Comparison of ENCODE assay signal across 8 mouse cellular contexts in the genomic region with DNA sequence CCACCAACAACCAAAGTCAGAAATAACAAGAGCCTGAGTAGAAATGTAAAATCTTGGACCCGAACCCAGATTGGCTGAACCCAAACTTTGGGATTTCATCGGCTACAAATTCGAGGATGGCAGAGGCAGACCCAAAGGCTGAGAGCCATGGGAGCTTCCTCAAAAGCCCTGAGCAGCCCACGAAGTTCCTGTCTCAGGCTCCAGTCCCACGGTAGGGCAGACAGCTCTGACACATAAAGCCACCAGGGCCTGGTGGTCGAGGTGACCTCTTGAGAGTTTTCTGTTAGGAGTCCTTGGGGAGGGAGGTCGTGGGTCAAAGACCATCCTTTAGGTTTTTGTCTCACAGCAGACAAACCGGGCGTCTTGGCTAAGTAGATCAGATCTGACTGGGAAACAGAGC. TPM values are rescaled to one million over a fixed set of nuclear protein-coding genes. Genes with fewer than 3 reads are reported as not detected.
A peak's percentile ranks its signal among the peaks of the same experiment; 100 is the strongest.
DNase-seq lines count a peak whose midpoint lies in the region; ATAC-seq and TF ChIP-seq lines count a peak whose summit lies in the region.

No protein-coding gene starts in this region.

- ATAC-seq in kidney, embryonic 16.5 days (ENCODE audit: low FRiP score, low TSS enrichment), result peak; percentile 21
- ATAC-seq in hindbrain, embryonic 12.5 days (ENCODE audit: low FRiP score), result peak; percentile 20

- H3K4me3 ChIP-seq in kidney, embryonic 16.5 days (ENCODE audit: low read length), result peak overlapping the region; percentile 64
- peak overlapping the region; percentile 82 for H3K4me3 ChIP-seq in cortical plate, adult 2 months (ENCODE audit: insufficient read depth, low read length)
- peak overlapping the region; percentile 60 for H3K4me3 ChIP-seq in hindbrain, embryonic 12.5 days
- H3K4me3 ChIP-seq in macrophage (ENCODE audit: inconsistent target), result peak overlapping the region; percentile 45

- peak overlapping the region; percentile 67 for H3K9ac ChIP-seq in kidney, embryonic 16.5 days (replicated peaks; ENCODE audit: low read length)
- H3K9ac ChIP-seq in hindbrain, embryonic 12.5 days, result peak overlapping the region; percentile 70

- H3K27me3 ChIP-seq in kidney, embryonic 16.5 days (ENCODE audit: insufficient read depth, low read length), result no peaks in the 10 kb centered on the region
- H3K27me3 ChIP-seq in hindbrain, embryonic 12.5 days, result no peaks in the 10 kb centered on the region

- no peak for TF ChIP-seq CTCF in cortical plate, adult 2 months (IDR thresholded peaks at IDR 0.05; ENCODE audit: extremely low read depth, insufficient read depth, low read length)

- no peak for TF ChIP-seq POLR2A in cortical plate, adult 2 months (IDR thresholded peaks at IDR 0.05; ENCODE audit: extremely low read depth, insufficient read depth, low read length)

- H3K27ac ChIP-seq in kidney, embryonic 16.5 days (ENCODE audit: low read length), result peak overlapping the region; percentile 73
- H3K27ac ChIP-seq in cortical plate, adult 2 months (ENCODE audit: insufficient read depth, low read length), result no peak overlapping the region
- no peak overlapping the region for H3K27ac ChIP-seq in hindbrain, embryonic 12.5 days
- peak overlapping the region; percentile 95 for H3K27ac ChIP-seq in macrophage

- 0 out of 2 replicates have a peak, but pooled peaks cover 3% of the 10 kb centered on the region for H3K36me3 ChIP-seq in kidney, embryonic 16.5 days (ENCODE audit: insufficient read depth, low read length)
- no peaks in the 10 kb centered on the region for H3K36me3 ChIP-seq in hindbrain, embryonic 12.5 days
- H3K36me3 ChIP-seq in macrophage (ENCODE audit: inconsistent target), result peaks cover 21% of the 10 kb centered on the region; the same call in 1 of the 2 replicates

- H3K4me2 ChIP-seq in kidney, embryonic 16.5 days (replicated peaks; ENCODE audit: low read depth, low read length), result peak overlapping the region; percentile 72
- H3K4me2 ChIP-seq in hindbrain, embryonic 12.5 days (replicated peaks), result peak overlapping the region; percentile 84

- DNase-seq in kidney, adult 9 months, result no peak
- DNase-seq in frontal cortex, adult 2 months (ENCODE audit: extremely low spot score in 1 of 2, low spot score in 1 of 2), result no peak
- no peak for DNase-seq in right cerebral cortex, postnatal 25 days
- no peak for DNase-seq in kidney, postnatal 14 days

- no peaks in the 10 kb centered on the region for H3K9me3 ChIP-seq in kidney, embryonic 16.5 days (ENCODE audit: low read length)
- H3K9me3 ChIP-seq in hindbrain, embryonic 12.5 days (replicated peaks), result no peaks in the 10 kb centered on the region

- WGBS in kidney, embryonic 16.5 days, result 40% methylated on average over 9 of the region's 9 CpGs
- 50% methylated on average over 9 of the region's 9 CpGs for WGBS in hindbrain, embryonic 12.5 days
- WGBS in macrophage (ENCODE audit: missing documents), result 8% methylated on average over 9 of the region's 9 CpGs

- peaks cover 30% of the 10 kb centered on the region for H3K79me2 ChIP-seq in macrophage (ENCODE audit: inconsistent target)

- peaks cover 12% of the 10 kb centered on the region for H3K4me1 ChIP-seq in kidney, embryonic 16.5 days (ENCODE audit: insufficient read depth, low read length)
- peaks cover 6% of the 10 kb centered on the region for H3K4me1 ChIP-seq in cortical plate, adult 2 months (ENCODE audit: control insufficient read depth, insufficient read depth, low read length)
- peaks cover 7% of the 10 kb centered on the region for H3K4me1 ChIP-seq in hindbrain, embryonic 12.5 days

RNA-seq across cellular contexts. Expression of a gene that starts 1.1 kb away (rescaled TPM):
- 118 and 127 TPM in 2 replicates for polyA plus RNA-seq in kidney, embryonic 16.5 days (2015; fragmentation: Nextera tagmentation; extraction: Ambion mirVana)
- 39.1 and 42.2 TPM in 2 replicates for polyA plus RNA-seq in cortical plate, adult 2 months (2012; rRNA removed)
- 30.9 and 31.5 TPM in 2 replicates for polyA plus RNA-seq in hindbrain, embryonic 12.5 days (2016; fragmentation: Nextera tagmentation; extraction: Ambion mirVana)
- total RNA-seq in macrophage (2018; cell fraction: chromatin; rRNA removed), result 10 to 100 TPM; 20.0 to 86.6 (median 57.7) TPM
- total RNA-seq in macrophage (2018; cell fraction: cytosol; rRNA removed), result 100 to 1,000 TPM; 134 to 202 (median 167) TPM
- 100 to 1,000 TPM in 25 of 26 experiments, 10 to 100 TPM in 1; 52.0 to 319 (median 185) TPM for total RNA-seq in macrophage (2018; cell fraction: nucleus; rRNA removed)
- 173 to 238 TPM (median 217 TPM) in 3 replicates for polyA plus RNA-seq in macrophage (2018)
- polyA plus RNA-seq in frontal cortex, adult 2 months (2012; rRNA removed), result 45.3 and 49.9 TPM in 2 replicates

RNA-seq across cellular contexts. Expression of a gene that starts 26.3 kb away (rescaled TPM):
- 20.7 and 26.9 TPM in 2 replicates for polyA plus RNA-seq in kidney, embryonic 16.5 days (2015; fragmentation: Nextera tagmentation; extraction: Ambion mirVana)
- 6.2 and 6.7 TPM in 2 replicates for polyA plus RNA-seq in cortical plate, adult 2 months (2012; rRNA removed)
- polyA plus RNA-seq in hindbrain, embryonic 12.5 days (2016; fragmentation: Nextera tagmentation; extraction: Ambion mirVana), result 14.5 and 16.0 TPM in 2 replicates
- 10 to 100 TPM; 24.0 to 70.9 (median 47.8) TPM for total RNA-seq in macrophage (2018; cell fraction: chromatin; rRNA removed)
- total RNA-seq in macrophage (2018; cell fraction: cytosol; rRNA removed), result 10 to 100 TPM; 19.2 to 37.5 (median 25.3) TPM
- 10 to 100 TPM; 19.5 to 55.5 (median 31.3) TPM for total RNA-seq in macrophage (2018; cell fraction: nucleus; rRNA removed)
- polyA plus RNA-seq in macrophage (2018), result 13.3 to 28.1 TPM (median 14.3 TPM) in 3 replicates
- 14.5 and 16.0 TPM in 2 replicates for polyA plus RNA-seq in frontal cortex, adult 2 months (2012; rRNA removed)

RNA-seq across cellular contexts. Expression of a gene that starts 52.2 kb away (rescaled TPM):
- 4.0 and 5.8 TPM in 2 replicates for polyA plus RNA-seq in kidney, embryonic 16.5 days (2015; fragmentation: Nextera tagmentation; extraction: Ambion mirVana)
- polyA plus RNA-seq in cortical plate, adult 2 months (2012; rRNA removed), result 6.8 and 7.1 TPM in 2 replicates
- polyA plus RNA-seq in hindbrain, embryonic 12.5 days (2016; fragmentation: Nextera tagmentation; extraction: Ambion mirVana), result 2.9 and 3.8 TPM in 2 replicates
- total RNA-seq in macrophage (2018; cell fraction: chromatin; rRNA removed), result 1 to 10 TPM in 23 of 26 experiments, under 1 TPM in 2, not detected in 1; 0.61 to 8.6 (median 3.6) TPM
- 1 to 10 TPM; 2.4 to 5.6 (median 4.1) TPM for total RNA-seq in macrophage (2018; cell fraction: cytosol; rRNA removed)
- 1 to 10 TPM in 25 of 26 experiments, under 1 TPM in 1; 0.99 to 6.3 (median 2.9) TPM for total RNA-seq in macrophage (2018; cell fraction: nucleus; rRNA removed)
- 2.7 to 4.7 TPM (median 2.8 TPM) in 3 replicates for polyA plus RNA-seq in macrophage (2018)
- 7.7 and 8.1 TPM in 2 replicates for polyA plus RNA-seq in frontal cortex, adult 2 months (2012; rRNA removed)

RNA-seq across cellular contexts. Expression of a gene that starts 52.5 kb away (rescaled TPM):
- 28.4 and 28.9 TPM in 2 replicates for polyA plus RNA-seq in kidney, embryonic 16.5 days (2015; fragmentation: Nextera tagmentation; extraction: Ambion mirVana)
- polyA plus RNA-seq in cortical plate, adult 2 months (2012; rRNA removed), result 30.3 and 30.8 TPM in 2 replicates
- polyA plus RNA-seq in hindbrain, embryonic 12.5 days (2016; fragmentation: Nextera tagmentation; extraction: Ambion mirVana), result 24.2 and 25.8 TPM in 2 replicates
- total RNA-seq in macrophage (2018; cell fraction: chromatin; rRNA removed), result 10 to 100 TPM in 24 of 26 experiments, 1 to 10 TPM in 2; 9.2 to 30.7 (median 21.3) TPM
- 10 to 100 TPM; 11.4 to 16.2 (median 14.6) TPM for total RNA-seq in macrophage (2018; cell fraction: cytosol; rRNA removed)
- 10 to 100 TPM in 25 of 26 experiments, 1 to 10 TPM in 1; 7.0 to 26.5 (median 15.6) TPM for total RNA-seq in macrophage (2018; cell fraction: nucleus; rRNA removed)
- polyA plus RNA-seq in macrophage (2018), result 13.5 to 16.5 TPM (median 15.6 TPM) in 3 replicates
- 31.7 and 32.8 TPM in 2 replicates for polyA plus RNA-seq in frontal cortex, adult 2 months (2012; rRNA removed)

Comparison
In these comparisons a context has a peak if more than half of its experiments do, and no peak if none do; other contexts are left out.
1. H3K27ac ChIP-seq: peak in kidney, embryonic 16.5 days (single experiment) and macrophage (single experiment); none in cortical plate, adult 2 months (single experiment) and hindbrain, embryonic 12.5 days (single experiment).
2. Peak in every context shown above with its lines, with median percentiles within 50 percentile points of each other: H3K4me3 ChIP-seq.